8 mouse cellular contexts compared by ENCODE assay signal in the genomic region with DNA sequence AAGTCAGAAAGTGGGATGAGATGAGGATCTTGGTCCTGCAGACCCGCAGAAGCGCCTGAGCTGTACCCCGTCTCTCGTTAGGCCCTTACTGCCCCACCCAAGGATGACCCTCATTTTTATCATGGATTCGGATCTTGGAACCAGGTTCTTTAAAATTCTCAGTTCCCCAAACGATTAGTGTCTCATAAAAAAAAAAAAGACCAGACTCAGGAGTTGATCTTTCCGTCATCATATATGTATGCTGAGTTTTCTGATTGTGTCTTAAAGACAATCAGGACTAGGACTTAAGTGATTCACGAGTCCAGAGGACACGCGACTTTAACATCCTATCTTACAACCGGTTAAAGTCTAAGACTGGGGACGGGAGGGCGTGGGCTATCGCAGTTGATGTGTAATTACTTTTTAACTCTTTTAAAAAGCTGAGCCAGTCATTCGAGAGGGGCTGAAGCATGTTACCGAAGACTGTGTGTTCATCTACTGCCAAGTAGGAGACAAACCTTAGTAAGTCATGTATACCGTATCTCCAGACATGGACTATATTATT. TPM values are rescaled to one million over a fixed set of nuclear protein-coding genes. Genes with fewer than 3 reads are reported as not detected.
A peak's percentile ranks its signal among the peaks of the same experiment; 100 is the strongest.
DNase-seq lines count a peak whose midpoint lies in the region; ATAC-seq and TF ChIP-seq lines count a peak whose summit lies in the region.

No protein-coding gene starts in this region.

- no peaks in the 10 kb centered on the region for H3K9me3 ChIP-seq in heart, postnatal 0 days (replicated peaks; ENCODE audit: control insufficient read depth, low read length)
- no peaks in the 10 kb centered on the region for H3K9me3 ChIP-seq in embryonic facial prominence, embryonic 13.5 days
- no peaks in the 10 kb centered on the region for H3K9me3 ChIP-seq in kidney, embryonic 15.5 days (replicated peaks)

- peak overlapping the region; percentile 81 for H3K4me3 ChIP-seq in heart, postnatal 0 days (ENCODE audit: low read depth, low read length)
- H3K4me3 ChIP-seq in embryonic facial prominence, embryonic 13.5 days, result peak overlapping the region; percentile 71
- peak overlapping the region; percentile 73 for H3K4me3 ChIP-seq in kidney, embryonic 15.5 days (replicated peaks)

- ATAC-seq in heart, postnatal 0 days (ENCODE audit: insufficient read depth, low read depth), result no peak
- no peak for ATAC-seq in embryonic facial prominence, embryonic 13.5 days (ENCODE audit: insufficient number of reproducible peaks, insufficient read depth, low FRiP score, low TSS enrichment, low read depth)
- ATAC-seq in kidney, embryonic 15.5 days (replicated peaks; ENCODE audit: low FRiP score), result no peak

- 10% methylated on average over 17 of the region's 17 CpGs for WGBS in heart, postnatal 0 days
- 13% methylated on average over 17 of the region's 17 CpGs for WGBS in embryonic facial prominence, embryonic 13.5 days
- 11% methylated on average over 17 of the region's 17 CpGs for WGBS in kidney, embryonic 15.5 days

- peaks cover 13% of the 10 kb centered on the region for H3K4me1 ChIP-seq in heart, postnatal 0 days (ENCODE audit: control insufficient read depth, insufficient read depth)
- peaks cover 30% of the 10 kb centered on the region for H3K4me1 ChIP-seq in embryonic facial prominence, embryonic 13.5 days
- H3K4me1 ChIP-seq in kidney, embryonic 15.5 days, result peaks cover 28% of the 10 kb centered on the region

- peak overlapping the region; percentile 40 for H3K27ac ChIP-seq in heart, postnatal 0 days (ENCODE audit: low read depth)
- peak overlapping the region; percentile 71 for H3K27ac ChIP-seq in embryonic facial prominence, embryonic 13.5 days
- H3K27ac ChIP-seq in kidney, embryonic 15.5 days, result peak overlapping the region; percentile 87

- peaks cover 25% of the 10 kb centered on the region for H3K36me3 ChIP-seq in heart, postnatal 0 days (replicated peaks; ENCODE audit: control insufficient read depth, insufficient read depth, low read length)
- peaks cover 30% of the 10 kb centered on the region for H3K36me3 ChIP-seq in embryonic facial prominence, embryonic 13.5 days
- H3K36me3 ChIP-seq in kidney, embryonic 15.5 days, result peaks cover 36% of the 10 kb centered on the region

- no peak for TF ChIP-seq EP300 in heart, postnatal 0 days (IDR thresholded peaks at IDR 0.05; ENCODE audit: low read depth)

- intact Hi-C loops in left cerebral cortex, postnatal 36 days (cut with DNase I), result loop anchor here (5.0 kb wide), 1 partner anchor 156 kb away; no protein-coding TSS in a partner anchor

- peak overlapping the region; percentile 91 for H3K4me2 ChIP-seq in heart, postnatal 0 days (ENCODE audit: low read depth, low read length)
- H3K4me2 ChIP-seq in embryonic facial prominence, embryonic 13.5 days, result peak overlapping the region; percentile 87
- H3K4me2 ChIP-seq in kidney, embryonic 15.5 days, result peak overlapping the region; percentile 90

- no peak for DNase-seq in heart, postnatal 0 days (ENCODE audit: low spot score)
- DNase-seq in heart, adult 9 months (ENCODE audit: low spot score in 2 of 2), result no peak
- DNase-seq in naive thymus-derived CD4-positive, alpha-beta T cell, adult 2 months (ENCODE audit: low read depth), result peak; percentile 17
- no peak for DNase-seq in left cerebral cortex, postnatal 36 days (ENCODE audit: low spot score in 2 of 2)
- DNase-seq in left cerebral cortex, adult 8-10 months (ENCODE audit: low spot score in 2 of 2), result no peak
- DNase-seq in frontal cortex, postnatal 36 days (ENCODE audit: low spot score in 2 of 2), result no peak

- TF ChIP-seq CTCF in heart, postnatal 0 days (IDR thresholded peaks at IDR 0.05; ENCODE audit: low read depth), result no peak

- peak overlapping the region; percentile 76 for H3K9ac ChIP-seq in heart, postnatal 0 days (replicated peaks; ENCODE audit: low read depth, low read length)
- H3K9ac ChIP-seq in embryonic facial prominence, embryonic 13.5 days, result peak overlapping the region; percentile 87
- peak overlapping the region; percentile 76 for H3K9ac ChIP-seq in kidney, embryonic 15.5 days

- no peaks in the 10 kb centered on the region for H3K27me3 ChIP-seq in heart, postnatal 0 days (ENCODE audit: control insufficient read depth, insufficient read depth, low read length)
- H3K27me3 ChIP-seq in embryonic facial prominence, embryonic 13.5 days, result no peaks in the 10 kb centered on the region
- H3K27me3 ChIP-seq in kidney, embryonic 15.5 days, result no peaks in the 10 kb centered on the region

RNA-seq across cellular contexts. Expression of gene Txndc17, which starts 0.6 kb away (rescaled TPM):
- 62.9 and 75.4 TPM in 2 replicates for total RNA-seq in heart, postnatal 0 days (2014; rRNA removed; ENCODE audit: low replicate concordance)
- polyA plus RNA-seq in heart, postnatal 0 days (2015; fragmentation: Nextera tagmentation; extraction: Ambion mirVana), result 151 and 155 TPM in 2 replicates
- 243 and 259 TPM in 2 replicates for polyA plus RNA-seq in embryonic facial prominence, embryonic 13.5 days (2015; fragmentation: Nextera tagmentation; extraction: Ambion mirVana)
- 200 and 216 TPM in 2 replicates for polyA plus RNA-seq in kidney, embryonic 15.5 days (2015; fragmentation: Nextera tagmentation; extraction: Ambion mirVana)
- total RNA-seq in left cerebral cortex, postnatal 36 days (2021), result 10 to 100 TPM; 31.0 to 31.3 TPM
- total RNA-seq in left cerebral cortex, adult 8-10 months (2022), result 10 to 100 TPM; 24.9 to 37.3 (median 30.2) TPM

RNA-seq across cellular contexts. Expression of gene 4933427D14Rik, which starts 0.6 kb away (rescaled TPM):
- 5.5 TPM in 2 replicates for total RNA-seq in heart, postnatal 0 days (2014; rRNA removed; ENCODE audit: low replicate concordance)
- polyA plus RNA-seq in heart, postnatal 0 days (2015; fragmentation: Nextera tagmentation; extraction: Ambion mirVana), result 4.4 and 4.5 TPM in 2 replicates
- polyA plus RNA-seq in embryonic facial prominence, embryonic 13.5 days (2015; fragmentation: Nextera tagmentation; extraction: Ambion mirVana), result 20.6 and 24.1 TPM in 2 replicates
- 13.5 and 16.4 TPM in 2 replicates for polyA plus RNA-seq in kidney, embryonic 15.5 days (2015; fragmentation: Nextera tagmentation; extraction: Ambion mirVana)
- total RNA-seq in left cerebral cortex, postnatal 36 days (2021), result 10 to 100 TPM; 26.1 to 39.9 TPM
- total RNA-seq in left cerebral cortex, adult 8-10 months (2022), result 10 to 100 TPM; 23.7 to 35.2 (median 28.0) TPM

RNA-seq across cellular contexts. Expression of gene Gm43951, which starts 1.3 kb away (rescaled TPM):
- total RNA-seq in heart, postnatal 0 days (2014; rRNA removed; ENCODE audit: low replicate concordance), result not detected in 2 replicates
- polyA plus RNA-seq in heart, postnatal 0 days (2015; fragmentation: Nextera tagmentation; extraction: Ambion mirVana), result 0.07 TPM in 1 of 2 replicates, not detected in the other
- polyA plus RNA-seq in embryonic facial prominence, embryonic 13.5 days (2015; fragmentation: Nextera tagmentation; extraction: Ambion mirVana), result 0.52 and 0.84 TPM in 2 replicates
- 0.22 and 0.29 TPM in 2 replicates for polyA plus RNA-seq in kidney, embryonic 15.5 days (2015; fragmentation: Nextera tagmentation; extraction: Ambion mirVana)
- total RNA-seq in left cerebral cortex, postnatal 36 days (2021), result 10 to 100 TPM in 1 of 2 experiments, 1 to 10 TPM in 1; 9.1 to 15.4 TPM
- total RNA-seq in left cerebral cortex, adult 8-10 months (2022), result 10 to 100 TPM in 2 of 4 experiments, 1 to 10 TPM in 2; 8.3 to 12.7 (median 10.1) TPM

RNA-seq across cellular contexts. Expression of gene Med31, which starts 7.5 kb away (rescaled TPM):
- 13.2 and 15.2 TPM in 2 replicates for total RNA-seq in heart, postnatal 0 days (2014; rRNA removed; ENCODE audit: low replicate concordance)
- polyA plus RNA-seq in heart, postnatal 0 days (2015; fragmentation: Nextera tagmentation; extraction: Ambion mirVana), result 30.8 and 33.0 TPM in 2 replicates
- polyA plus RNA-seq in embryonic facial prominence, embryonic 13.5 days (2015; fragmentation: Nextera tagmentation; extraction: Ambion mirVana), result 50.3 and 55.3 TPM in 2 replicates
- polyA plus RNA-seq in kidney, embryonic 15.5 days (2015; fragmentation: Nextera tagmentation; extraction: Ambion mirVana), result 46.1 TPM in 2 replicates
- 10 to 100 TPM; 15.5 to 16.7 TPM for total RNA-seq in left cerebral cortex, postnatal 36 days (2021)
- total RNA-seq in left cerebral cortex, adult 8-10 months (2022), result 10 to 100 TPM; 14.4 to 17.8 (median 15.2) TPM

RNA-seq across cellular contexts. Expression of gene Slc13a5, which starts 59.1 kb away (rescaled TPM):
- total RNA-seq in heart, postnatal 0 days (2014; rRNA removed; ENCODE audit: low replicate concordance), result not detected in 2 replicates
- not detected in 2 replicates for polyA plus RNA-seq in heart, postnatal 0 days (2015; fragmentation: Nextera tagmentation; extraction: Ambion mirVana)
- polyA plus RNA-seq in embryonic facial prominence, embryonic 13.5 days (2015; fragmentation: Nextera tagmentation; extraction: Ambion mirVana), result 1.6 and 4.7 TPM in 2 replicates
- polyA plus RNA-seq in kidney, embryonic 15.5 days (2015; fragmentation: Nextera tagmentation; extraction: Ambion mirVana), result 0.26 and 2.0 TPM in 2 replicates
- 10 to 100 TPM; 14.2 to 21.9 TPM for total RNA-seq in left cerebral cortex, postnatal 36 days (2021)
- total RNA-seq in left cerebral cortex, adult 8-10 months (2022), result 10 to 100 TPM; 15.6 to 18.8 (median 17.2) TPM
